Mouse (Mus musculus): ENCODE data around the gene Papola.

The Papola gene

DNA sequence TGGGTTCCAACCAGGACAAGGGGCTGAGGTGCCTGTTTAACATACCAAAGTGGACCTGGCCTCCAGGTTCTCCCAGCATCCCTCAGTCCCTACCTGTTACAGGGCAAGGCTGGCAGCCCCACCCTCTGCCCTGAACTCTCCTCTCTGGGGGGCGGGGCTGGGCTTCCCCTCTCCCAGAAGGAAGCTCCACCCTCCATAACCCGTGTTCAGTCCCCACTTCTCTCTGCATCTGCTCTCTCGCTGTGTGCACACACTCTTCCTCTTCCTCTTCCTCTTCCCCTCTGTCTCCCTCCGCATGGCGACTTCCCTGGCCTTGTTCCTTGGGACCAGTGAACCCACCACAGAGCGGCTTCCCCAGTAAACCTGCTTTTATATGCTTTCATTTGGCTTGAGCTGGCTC lies 84.7 kb downstream of the Papola start:
- no peak for DNase-seq

DNA sequence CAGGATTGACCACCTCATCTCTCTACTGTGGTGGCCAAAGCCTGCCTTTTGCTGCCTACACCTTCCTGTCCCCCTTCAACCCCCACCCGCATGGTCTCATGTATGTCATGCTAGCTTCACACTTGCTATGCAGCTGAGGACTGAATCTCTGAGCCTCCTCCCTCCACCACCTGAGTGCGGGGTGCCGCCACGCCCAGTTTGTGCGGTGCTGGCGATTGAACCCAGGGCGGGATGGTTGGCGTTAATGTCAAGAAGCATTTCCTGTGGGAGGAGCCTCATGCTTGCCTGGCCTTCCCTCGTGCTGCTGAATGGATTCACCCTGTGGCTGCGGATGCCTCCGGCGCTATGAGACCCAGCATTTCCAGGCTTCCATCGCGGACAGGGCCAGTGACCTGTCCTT lies 85.2 kb downstream of the Papola start:
- no peak for DNase-seq

DNA sequence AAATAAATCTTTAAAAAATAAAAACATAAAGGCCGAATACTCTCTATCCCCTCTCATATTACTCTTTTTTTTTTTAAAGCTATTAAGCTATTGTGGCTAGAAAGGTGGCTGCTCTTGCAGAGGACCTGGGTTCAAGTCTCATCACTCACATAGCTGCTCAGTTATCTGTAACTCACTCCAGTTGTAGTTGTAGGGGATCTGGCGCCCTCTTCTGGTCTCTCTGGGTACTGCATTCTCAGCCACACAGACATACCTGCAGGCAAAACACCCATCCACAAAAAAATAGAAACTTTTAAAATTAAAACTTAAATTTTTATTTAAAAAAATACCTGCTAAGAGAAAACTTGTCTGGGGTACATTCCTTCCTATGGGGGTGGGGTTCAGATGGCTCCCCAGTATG lies 88.8 kb downstream of the Papola start:
- peak; percentile 43 to 59 for DNase-seq

DNA sequence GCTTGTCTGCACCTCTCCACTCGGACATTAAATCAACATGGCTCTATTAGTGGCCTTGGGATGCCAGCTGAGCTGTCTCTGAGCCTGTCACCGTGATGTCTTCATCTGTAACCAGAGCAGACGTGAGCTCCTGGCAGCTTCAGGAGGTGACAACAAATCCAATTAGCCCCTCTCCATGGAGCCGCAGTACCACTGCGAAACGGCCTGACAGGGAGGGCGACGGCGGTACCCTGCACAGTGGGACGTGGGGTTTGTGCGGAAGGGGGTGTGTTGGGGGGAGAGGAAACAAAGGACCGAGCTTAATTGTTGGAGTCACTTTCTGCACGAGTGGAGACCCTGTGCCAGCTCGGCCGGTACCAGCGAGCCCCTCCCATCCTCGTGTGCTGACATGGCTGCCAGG lies 90.6 kb downstream of the Papola start:
- DNase-seq: peak; percentile 90 to 93

DNA sequence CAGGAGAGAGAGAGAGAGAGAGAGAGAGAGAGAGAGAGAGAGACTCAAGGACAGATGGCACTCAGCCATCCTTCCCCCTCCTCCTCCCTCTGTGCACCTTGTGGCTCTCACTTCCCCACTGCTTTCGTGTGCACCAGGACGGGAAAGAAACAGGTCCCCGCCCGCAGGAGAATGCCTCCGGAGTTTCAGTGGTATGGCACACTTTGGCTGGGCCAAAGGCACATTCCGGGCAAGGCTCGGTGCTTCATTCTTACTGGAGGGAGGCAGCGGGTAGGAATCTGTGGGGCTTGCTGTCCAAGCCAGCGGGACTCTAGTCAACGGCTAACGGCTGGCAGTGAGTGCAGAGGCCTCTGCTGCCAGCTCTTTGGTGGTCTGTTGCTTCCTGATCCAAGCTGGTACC lies 92.0 kb downstream of the Papola start:
- DNase-seq: peak; percentile 57 to 71

DNA sequence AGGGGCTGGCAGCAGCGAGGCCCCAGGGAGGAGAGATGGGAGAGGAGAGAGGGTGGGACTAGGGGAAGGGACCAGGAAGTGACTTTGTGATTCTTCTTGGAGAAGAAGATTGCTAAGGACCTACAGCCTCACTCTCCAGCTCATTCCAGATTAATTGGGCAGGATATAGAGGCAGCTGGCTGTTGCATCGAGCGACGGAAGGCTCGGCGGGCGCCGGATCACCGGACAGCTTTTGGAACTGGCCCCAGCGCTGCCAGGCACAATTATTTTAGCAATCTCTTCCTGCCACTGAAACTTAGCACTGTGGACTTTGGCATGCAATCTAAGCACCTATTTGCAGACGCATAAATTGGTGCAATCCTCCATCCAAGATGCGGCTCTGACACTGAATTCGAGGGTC lies 92.4 kb downstream of the Papola start:
- no peak for DNase-seq

DNA sequence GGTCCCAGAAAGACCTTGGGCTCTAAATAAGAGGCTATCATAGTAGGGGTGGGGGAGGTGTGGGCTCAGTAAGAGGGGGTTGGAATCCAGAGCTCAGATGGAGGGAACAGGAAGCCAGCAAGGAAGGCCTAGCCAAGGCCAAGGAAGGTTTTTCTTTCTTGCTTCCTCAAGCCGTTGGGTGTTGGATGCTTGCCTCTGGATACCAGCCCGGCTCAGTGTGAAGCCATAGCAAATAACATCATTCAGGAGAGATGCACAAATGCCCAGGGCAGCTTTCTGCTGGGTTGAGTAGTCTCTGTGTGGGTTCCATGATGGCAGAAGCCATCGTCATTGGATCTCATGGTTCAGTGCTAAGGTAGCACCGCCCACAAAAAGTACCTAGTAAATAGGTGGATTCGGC lies 94.3 kb downstream of the Papola start:
- DNase-seq: peak; percentile 60 to 64

DNA sequence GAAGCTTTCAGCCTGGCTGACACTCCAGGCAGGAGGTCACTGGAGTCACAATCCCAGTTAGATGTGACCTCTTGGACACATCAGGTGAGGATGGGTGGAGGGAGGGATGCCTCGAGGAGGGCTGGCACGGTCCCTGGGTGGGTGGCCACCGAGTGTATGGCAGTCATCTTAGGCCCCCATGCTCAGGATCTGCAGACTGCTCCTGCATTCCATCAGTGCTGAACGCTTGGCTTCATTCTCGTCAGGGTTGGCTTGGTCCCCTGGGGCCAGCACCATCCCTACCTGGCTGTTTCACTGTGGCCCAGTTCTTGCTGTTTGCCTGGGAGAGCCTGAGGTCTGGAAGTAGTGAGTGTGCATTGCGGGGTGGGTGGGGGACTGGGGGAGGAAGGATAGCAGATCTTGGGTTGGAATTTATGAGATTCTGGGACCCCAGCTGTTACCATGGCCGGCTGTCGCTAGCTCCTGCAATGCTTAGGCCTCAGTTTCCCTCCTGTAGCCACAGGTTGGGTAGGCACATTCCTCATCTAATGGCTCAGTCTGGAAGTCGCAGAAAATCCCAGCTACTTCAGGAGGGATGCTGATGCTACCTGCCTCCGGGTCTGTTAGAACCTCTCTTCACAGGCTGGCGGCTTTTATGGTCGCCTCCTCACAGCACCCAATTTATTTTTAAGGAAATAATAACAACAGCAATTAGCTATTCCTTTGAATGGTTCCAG lies 99.5 kb downstream of the Papola start:
- DNase-seq: no peak

DNA sequence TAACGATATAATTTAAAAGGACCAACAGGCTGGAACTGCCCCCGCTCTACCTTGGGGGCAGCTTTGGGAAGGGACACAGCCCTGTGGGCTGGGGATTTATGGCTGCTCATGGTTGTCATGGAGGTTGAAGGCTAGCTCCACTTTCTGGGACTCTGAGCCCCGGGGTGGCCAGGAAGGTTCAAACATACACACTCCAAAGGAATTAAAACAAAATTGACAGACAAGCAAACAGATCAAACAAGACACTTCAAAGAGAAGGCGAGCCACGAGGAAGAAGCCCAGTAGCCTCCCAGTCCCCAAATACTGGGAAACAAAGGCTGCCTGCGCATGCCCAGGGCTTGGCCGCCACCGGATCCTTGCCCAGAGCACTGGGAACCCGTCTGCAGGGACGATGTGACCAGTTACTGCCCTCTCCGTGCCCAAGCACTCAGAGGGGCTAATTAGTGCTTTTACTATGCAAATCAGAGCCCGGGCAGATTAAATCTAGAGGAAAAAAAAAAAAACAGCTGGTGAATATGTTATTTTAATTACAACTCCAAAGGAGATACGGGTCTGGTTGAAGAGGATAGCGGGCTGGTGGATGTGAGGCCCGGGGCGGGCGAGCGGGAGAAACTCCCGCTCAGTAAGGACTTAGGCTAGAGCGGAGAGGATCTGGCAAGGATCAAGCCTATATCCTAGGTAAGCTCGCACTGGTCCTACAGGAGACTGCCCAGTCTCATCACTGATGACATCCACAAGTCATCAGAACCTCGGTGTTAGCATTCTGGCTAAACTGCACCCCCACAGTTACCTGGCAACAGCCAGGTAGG lies 100.2 kb downstream of the Papola start:
- no peak for DNase-seq
